Mouse (Mus musculus): ENCODE results near the gene Npas2.

DNA sequence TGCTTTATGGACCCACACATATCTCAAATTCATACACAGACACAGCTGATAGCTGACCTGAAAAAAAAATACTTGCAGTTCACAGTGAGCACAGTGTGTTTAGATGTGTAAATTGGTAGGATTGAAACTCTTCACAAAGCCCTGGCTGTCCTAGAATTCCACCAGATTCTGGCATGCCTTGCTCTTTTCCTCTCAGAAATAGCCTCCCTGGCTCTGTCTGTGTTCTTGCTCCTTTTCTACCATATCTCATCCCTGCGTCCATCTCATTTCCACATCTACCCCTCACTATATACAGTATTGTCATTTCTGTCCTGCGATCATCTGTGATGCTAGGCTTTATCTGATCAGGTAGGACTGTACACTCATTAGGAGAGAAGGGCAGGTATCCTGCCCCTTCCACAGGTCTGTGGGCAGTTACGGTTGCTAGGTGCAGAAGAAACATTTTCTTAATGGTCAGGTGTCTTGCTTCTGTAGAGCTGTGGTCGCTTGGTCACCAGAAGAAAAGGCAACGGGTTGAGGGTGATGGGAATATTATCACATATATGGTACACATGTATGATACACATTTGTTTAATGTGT is 180.8 kb downstream of the Npas2 start:
- TF ChIP-seq CTCF (IDR thresholded peaks at IDR 0.05; ENCODE audit: extremely low read depth, insufficient read length, insufficient replicate concordance, low read depth, low read length) (no peak), POLR2A (IDR thresholded peaks at IDR 0.05; ENCODE audit: low read depth, low read length) (no peak)
